Mouse (Mus musculus): Measurements from ENCODE around the gene Gca. TPM values are rescaled to one million over a fixed set of nuclear protein-coding genes. Genes with fewer than 3 reads are reported as not detected.
A peak's percentile ranks its signal among the peaks of the same experiment; 100 is the strongest.

The Gca gene
- polyA plus RNA-seq, 1 experiment from 2014 or later = 2.2 TPM

DNA sequence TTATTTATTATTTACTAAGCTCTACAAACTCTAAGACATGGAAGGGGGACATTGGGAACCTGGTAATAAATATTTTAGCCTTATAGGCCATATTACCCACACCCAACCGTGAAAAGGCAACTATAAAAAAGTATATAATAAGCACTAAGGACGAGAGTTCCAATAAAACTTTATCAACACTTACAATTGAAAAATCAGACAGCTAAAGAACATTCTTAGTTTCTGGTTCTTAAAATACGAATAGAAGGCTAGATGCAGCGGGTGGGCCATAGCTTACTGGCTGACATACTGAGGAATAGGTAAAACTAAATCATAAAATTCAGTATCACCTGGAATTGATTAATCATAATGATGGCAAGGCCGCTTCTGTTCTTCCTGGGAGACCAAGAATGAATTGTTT, 19.2 kb upstream of the Gca start:
- no peak overlapping the region for H3K4me2 ChIP-seq
- peaks cover 4% of the 10 kb centered on the region; the same call in 1 of the 2 replicates for H3K27me3 ChIP-seq (ENCODE audit: control insufficient read depth, insufficient read depth, low read length)
- no peak overlapping the region for H3K4me3 ChIP-seq (ENCODE audit: low read depth, low read length)
- WGBS = 94% methylated on average over 5 of the region's 5 CpGs
- H3K9ac ChIP-seq (ENCODE audit: low read length) = no peak overlapping the region
- peaks cover 2% of the 10 kb centered on the region for H3K4me1 ChIP-seq (ENCODE audit: control insufficient read depth, insufficient read depth, low read length)
- no peaks in the 10 kb centered on the region for H3K9me3 ChIP-seq (ENCODE audit: control insufficient read depth, low read length)
- H3K36me3 ChIP-seq (ENCODE audit: control insufficient read depth, insufficient read depth, low read length) = no peaks in the 10 kb centered on the region
- no peak overlapping the region for H3K27ac ChIP-seq (ENCODE audit: low read depth, low read length)
- no peak for DNase-seq (ENCODE audit: low spot score, missing footprints)
- ATAC-seq (ENCODE audit: low FRiP score) = no peak

DNA sequence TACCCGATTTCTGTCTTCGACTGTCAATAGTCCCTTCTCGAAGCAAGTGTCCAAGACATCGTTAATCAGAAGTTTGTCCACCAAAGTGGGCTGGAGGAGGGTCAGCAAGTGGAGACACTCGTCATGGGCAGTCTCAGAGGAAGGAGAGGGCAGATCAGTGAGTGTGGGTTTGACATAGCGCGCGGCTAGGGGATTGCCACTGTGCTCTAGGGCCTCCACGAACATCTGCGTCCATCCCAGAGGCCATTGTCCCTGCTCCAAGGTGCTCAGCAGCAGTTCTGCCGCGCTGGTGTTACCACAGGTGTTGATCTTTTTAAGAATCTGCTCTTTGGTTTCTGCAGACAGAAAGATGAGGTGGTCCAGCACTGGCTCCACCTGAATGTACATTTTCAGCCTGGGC, 18.6 kb upstream of the Gca start:
- Histone ChIP-seq H3K4me2 (peak overlapping the region; percentile 65), H3K27me3 (ENCODE audit: control insufficient read depth, insufficient read depth, low read length) (peaks cover 4% of the 10 kb centered on the region; the same call in 1 of the 2 replicates), H3K9me3 (ENCODE audit: control insufficient read depth, low read length) (no peaks in the 10 kb centered on the region), H3K36me3 (ENCODE audit: control insufficient read depth, insufficient read depth, low read length) (no peaks in the 10 kb centered on the region), H3K4me3 (ENCODE audit: low read depth, low read length) (peak overlapping the region; percentile 49), H3K9ac (ENCODE audit: low read length) (peak overlapping the region; percentile 50), H3K4me1 (ENCODE audit: control insufficient read depth, insufficient read depth, low read length) (peaks cover 2% of the 10 kb centered on the region), H3K27ac (ENCODE audit: low read depth, low read length) (no peak overlapping the region)
- ATAC-seq (ENCODE audit: low FRiP score) (peak; percentile 40), DNase-seq (ENCODE audit: low spot score, missing footprints) (no peak)
- WGBS = 43% methylated on average over 12 of the region's 12 CpGs

DNA sequence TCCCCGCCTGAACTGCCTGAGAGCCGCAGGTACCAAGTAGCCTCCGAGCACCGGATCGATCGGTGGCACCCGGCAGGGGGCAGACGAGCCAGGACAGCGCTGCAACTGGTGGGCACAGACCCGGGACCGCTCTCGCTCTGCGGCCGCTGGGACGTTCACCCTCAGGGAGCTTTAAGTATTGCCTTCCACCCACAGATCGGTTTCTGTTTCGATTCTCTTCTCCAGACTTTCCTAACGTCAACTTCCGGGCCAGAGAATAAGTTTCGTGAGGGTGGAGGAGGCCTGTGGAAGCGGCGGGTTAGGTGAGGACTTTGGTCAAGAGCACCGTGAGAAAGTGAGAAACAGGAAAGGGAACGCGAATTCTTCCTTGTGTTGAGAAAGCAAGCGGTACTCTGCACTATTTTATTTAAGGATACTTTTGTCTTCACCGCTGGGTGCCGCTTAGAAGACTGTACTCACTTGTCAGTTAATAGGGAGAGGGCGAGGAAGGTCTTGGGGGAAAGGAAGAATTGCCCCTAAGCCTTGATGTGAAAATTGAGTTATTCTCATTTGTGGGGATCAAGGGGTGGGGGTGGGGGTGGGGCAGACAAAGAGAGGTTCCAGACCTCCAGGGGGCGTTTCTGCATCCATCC, 18.0 kb upstream of the Gca start, which contains the start of gene Ifih1:
Ifih1 (minus strand) TSS at position 242 of the 632 bp plus-strand sequence.
- peak; percentile 96 for DNase-seq (ENCODE audit: low spot score, missing footprints)
- under 1% methylated on average over 30 of the region's 30 CpGs for WGBS
- no peaks in the 10 kb centered on the region for H3K9me3 ChIP-seq (ENCODE audit: control insufficient read depth, low read length)
- H3K4me2 ChIP-seq = peak within 1 kb of the TSS; percentile 65
- H3K4me3 ChIP-seq (ENCODE audit: low read depth, low read length) = peak within 1 kb of the TSS; percentile 49
- ATAC-seq (ENCODE audit: low FRiP score) = peak; percentile 92
- H3K36me3 ChIP-seq (ENCODE audit: control insufficient read depth, insufficient read depth, low read length) = no peaks in the 10 kb centered on the region
- peaks cover 2% of the 10 kb centered on the region for H3K4me1 ChIP-seq (ENCODE audit: control insufficient read depth, insufficient read depth, low read length)
- no peak within 1 kb of the TSS for H3K27ac ChIP-seq (ENCODE audit: low read depth, low read length)
- peaks cover 4% of the 10 kb centered on the region; the same call in 1 of the 2 replicates for H3K27me3 ChIP-seq (ENCODE audit: control insufficient read depth, insufficient read depth, low read length)
- H3K9ac ChIP-seq (ENCODE audit: low read length) = peak within 1 kb of the TSS; percentile 50

DNA sequence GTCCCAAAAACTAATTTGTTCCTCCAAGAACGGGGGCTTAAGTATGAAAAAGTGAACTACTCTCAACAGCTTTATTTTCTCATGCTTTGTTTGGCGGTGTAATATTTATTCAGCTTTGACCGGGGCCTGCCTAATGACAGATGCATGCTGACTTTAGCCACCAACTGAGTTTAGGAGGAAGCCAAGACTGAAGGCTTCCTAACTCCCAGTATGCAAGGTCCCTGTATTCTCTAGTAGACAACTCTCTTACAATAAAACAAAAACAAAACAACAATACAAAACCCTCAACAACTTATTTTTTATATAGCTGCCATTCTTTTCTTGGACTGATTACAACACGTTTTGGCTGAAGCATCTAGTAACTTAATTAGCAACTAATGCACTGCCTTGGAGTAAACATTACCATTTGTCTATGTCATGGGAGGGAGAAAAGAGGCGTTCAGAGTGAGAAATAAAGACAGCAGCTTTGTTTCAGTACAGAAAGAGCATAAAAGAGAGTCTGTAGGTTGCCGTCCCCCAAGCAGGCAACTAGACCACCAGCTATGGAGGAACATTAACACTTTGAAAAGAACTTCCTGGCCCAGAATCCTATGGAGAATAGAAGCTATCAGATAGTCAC, 17.3 kb upstream of the Gca start:
- peak overlapping the region; percentile 65 for H3K4me2 ChIP-seq
- no peaks in the 10 kb centered on the region for H3K36me3 ChIP-seq (ENCODE audit: control insufficient read depth, insufficient read depth, low read length)
- H3K4me1 ChIP-seq (ENCODE audit: control insufficient read depth, insufficient read depth, low read length) = peaks cover 2% of the 10 kb centered on the region
- ATAC-seq (ENCODE audit: low FRiP score) (peak; percentile 20; the same call in 1 of the 2 replicates), DNase-seq (ENCODE audit: low spot score, missing footprints) (no peak)
- H3K27ac ChIP-seq (ENCODE audit: low read depth, low read length) = no peak overlapping the region
- H3K9me3 ChIP-seq (ENCODE audit: control insufficient read depth, low read length) = no peaks in the 10 kb centered on the region
- H3K27me3 ChIP-seq (ENCODE audit: control insufficient read depth, insufficient read depth, low read length) = peaks cover 4% of the 10 kb centered on the region; the same call in 1 of the 2 replicates
- peak overlapping the region; percentile 50; the same call in 1 of the 2 replicates for H3K9ac ChIP-seq (ENCODE audit: low read length)
- peak overlapping the region; percentile 49 for H3K4me3 ChIP-seq (ENCODE audit: low read depth, low read length)
- WGBS = 19% methylated on average over 6 of the region's 6 CpGs

DNA sequence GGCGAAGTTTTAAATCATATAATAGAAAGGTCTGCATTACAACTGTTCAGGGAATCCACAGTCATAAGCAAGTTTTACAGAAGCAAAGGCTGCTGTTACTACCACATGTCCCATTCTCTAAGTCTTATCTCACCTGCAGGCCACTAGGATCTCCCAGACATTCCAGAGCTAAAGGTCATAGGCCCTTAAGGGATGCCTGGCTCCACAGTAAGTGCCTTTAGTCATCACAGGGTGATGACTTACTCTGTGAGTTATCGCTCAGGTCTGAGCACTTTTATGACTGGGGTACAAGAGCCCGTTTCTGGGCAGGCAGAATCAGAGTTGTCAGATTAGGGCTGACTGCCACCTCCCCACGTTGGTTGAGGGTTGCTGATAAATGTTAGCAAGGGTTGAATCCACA, 12.2 kb upstream of the Gca start:
- no peaks in the 10 kb centered on the region for H3K36me3 ChIP-seq (ENCODE audit: control insufficient read depth, insufficient read depth, low read length)
- ATAC-seq (ENCODE audit: low FRiP score) = no peak
- H3K9ac ChIP-seq (ENCODE audit: low read length) = no peak overlapping the region
- no peak overlapping the region for H3K4me3 ChIP-seq (ENCODE audit: low read depth, low read length)
- no peak overlapping the region for H3K4me2 ChIP-seq
- no peaks in the 10 kb centered on the region for H3K9me3 ChIP-seq (ENCODE audit: control insufficient read depth, low read length)
- H3K27me3 ChIP-seq (ENCODE audit: control insufficient read depth, insufficient read depth, low read length) = no peaks in the 10 kb centered on the region
- DNase-seq (ENCODE audit: low spot score, missing footprints) = no peak
- 81% methylated on average over 4 of the region's 4 CpGs for WGBS
- H3K4me1 ChIP-seq (ENCODE audit: control insufficient read depth, insufficient read depth, low read length) = no peaks in the 10 kb centered on the region; the same call in 1 of the 2 replicates
- H3K27ac ChIP-seq (ENCODE audit: low read depth, low read length) = no peak overlapping the region

DNA sequence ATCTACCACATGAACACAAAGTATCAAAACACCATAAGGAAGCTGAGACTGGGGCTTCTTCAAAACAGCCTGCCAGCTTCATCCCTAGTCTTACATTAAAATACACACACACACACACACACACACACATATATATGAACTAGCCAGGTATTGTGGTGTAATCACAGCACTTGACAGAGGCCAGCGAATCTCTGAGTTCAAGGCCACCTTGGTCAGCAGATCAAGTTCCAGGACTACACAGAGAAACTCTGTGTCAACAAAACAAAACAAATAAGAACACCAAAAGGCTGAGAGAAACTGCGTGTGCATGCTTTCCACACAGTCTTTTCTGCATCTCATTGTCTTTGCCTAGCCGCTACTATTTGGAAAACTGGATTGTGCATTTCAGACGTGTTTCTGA, 11.6 kb upstream of the Gca start:
- Histone ChIP-seq H3K4me1 (ENCODE audit: control insufficient read depth, insufficient read depth, low read length) (no peaks in the 10 kb centered on the region), H3K27ac (ENCODE audit: low read depth, low read length) (no peak overlapping the region), H3K9me3 (ENCODE audit: control insufficient read depth, low read length) (no peaks in the 10 kb centered on the region), H3K4me3 (ENCODE audit: low read depth, low read length) (no peak overlapping the region), H3K36me3 (ENCODE audit: control insufficient read depth, insufficient read depth, low read length) (no peaks in the 10 kb centered on the region), H3K9ac (ENCODE audit: low read length) (no peak overlapping the region), H3K4me2 (no peak overlapping the region), H3K27me3 (ENCODE audit: control insufficient read depth, insufficient read depth, low read length) (no peaks in the 10 kb centered on the region)
- 86% methylated on average over 4 of the region's 4 CpGs for WGBS
- DNase-seq (ENCODE audit: low spot score, missing footprints) (no peak), ATAC-seq (ENCODE audit: low FRiP score) (no peak)

DNA sequence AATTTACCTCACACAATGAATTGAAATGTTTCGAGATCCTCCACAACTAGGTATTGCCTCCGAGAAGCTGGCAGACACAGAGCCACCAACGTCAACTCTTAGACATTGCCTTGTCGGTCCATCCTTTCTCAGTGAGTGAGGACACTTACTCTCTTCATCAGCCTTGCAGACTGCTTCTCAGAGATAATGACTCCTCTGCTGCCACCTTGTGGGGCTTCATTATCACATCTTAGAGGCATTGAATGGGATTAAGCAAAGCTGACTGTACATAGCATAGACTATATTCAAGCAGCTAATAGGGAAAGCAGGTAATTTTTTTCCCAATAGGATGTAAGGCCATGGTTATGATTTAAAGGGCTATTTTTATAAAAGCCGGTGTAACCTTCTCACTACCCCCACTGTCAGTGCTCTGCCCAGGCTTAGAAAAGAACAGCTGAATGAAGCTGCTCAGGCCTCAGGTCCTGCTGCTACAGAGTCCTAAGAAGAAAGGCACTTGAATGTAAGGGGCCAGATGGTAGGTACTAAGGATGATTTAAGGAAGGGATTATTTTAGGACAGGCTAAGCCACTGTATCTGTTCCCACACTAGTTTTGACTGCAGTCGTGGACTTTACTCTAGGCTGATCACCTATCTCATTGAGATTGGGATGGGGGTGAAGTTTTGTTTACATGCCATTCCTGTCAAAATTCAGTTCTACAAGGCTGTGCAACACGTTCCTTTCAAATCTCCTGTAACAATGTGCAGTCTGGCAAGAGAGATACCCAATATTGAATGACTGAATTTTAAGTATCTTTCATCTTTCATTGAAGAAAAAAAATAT, 9.4 kb upstream of the Gca start:
- peak; percentile 85 for ATAC-seq (ENCODE audit: low FRiP score)
- Histone ChIP-seq H3K36me3 (ENCODE audit: control insufficient read depth, insufficient read depth, low read length) (no peaks in the 10 kb centered on the region), H3K27ac (ENCODE audit: low read depth, low read length) (no peak overlapping the region), H3K4me1 (ENCODE audit: control insufficient read depth, insufficient read depth, low read length) (no peaks in the 10 kb centered on the region), H3K9ac (ENCODE audit: low read length) (no peak overlapping the region), H3K4me3 (ENCODE audit: low read depth, low read length) (no peak overlapping the region), H3K9me3 (ENCODE audit: control insufficient read depth, low read length) (no peaks in the 10 kb centered on the region), H3K27me3 (ENCODE audit: control insufficient read depth, insufficient read depth, low read length) (no peaks in the 10 kb centered on the region), H3K4me2 (no peak overlapping the region)
- peak; percentile 89 for DNase-seq (ENCODE audit: low spot score, missing footprints)
- 53% methylated on average over 7 of the region's 7 CpGs for WGBS

DNA sequence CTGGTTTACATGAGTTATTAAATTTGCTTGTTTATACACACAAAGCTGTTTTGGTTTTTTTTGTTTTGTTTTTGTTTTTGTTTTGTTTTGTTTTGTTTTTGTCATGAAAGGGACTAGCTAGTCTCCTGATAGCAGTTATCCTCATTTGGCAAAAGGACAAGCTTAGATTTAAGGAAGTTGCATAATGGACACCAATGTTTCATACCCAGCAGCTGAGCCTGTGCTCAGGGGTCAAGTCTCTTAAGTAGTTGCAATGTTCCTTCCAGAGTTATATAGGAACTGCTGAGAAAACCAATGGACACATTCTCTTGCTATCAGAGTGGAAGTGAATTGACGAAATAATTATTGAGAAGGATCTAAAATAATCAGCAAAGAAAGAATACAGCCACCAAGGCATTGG, 8.0 kb upstream of the Gca start:
- no peak overlapping the region for H3K27ac ChIP-seq (ENCODE audit: low read depth, low read length)
- whole genome bisulfite sequencing = 59% methylated on average over 1 of the region's 1 CpGs
- H3K36me3 ChIP-seq (ENCODE audit: control insufficient read depth, insufficient read depth, low read length) = no peaks in the 10 kb centered on the region
- no peaks in the 10 kb centered on the region for H3K9me3 ChIP-seq (ENCODE audit: control insufficient read depth, low read length)
- H3K9ac ChIP-seq (ENCODE audit: low read length) = no peak overlapping the region
- H3K4me2 ChIP-seq = no peak overlapping the region
- H3K4me1 ChIP-seq (ENCODE audit: control insufficient read depth, insufficient read depth, low read length) = no peaks in the 10 kb centered on the region
- ATAC-seq (ENCODE audit: low FRiP score) (no peak), DNase-seq (ENCODE audit: low spot score, missing footprints) (no peak)
- no peaks in the 10 kb centered on the region for H3K27me3 ChIP-seq (ENCODE audit: control insufficient read depth, insufficient read depth, low read length)
- no peak overlapping the region for H3K4me3 ChIP-seq (ENCODE audit: low read depth, low read length)

DNA sequence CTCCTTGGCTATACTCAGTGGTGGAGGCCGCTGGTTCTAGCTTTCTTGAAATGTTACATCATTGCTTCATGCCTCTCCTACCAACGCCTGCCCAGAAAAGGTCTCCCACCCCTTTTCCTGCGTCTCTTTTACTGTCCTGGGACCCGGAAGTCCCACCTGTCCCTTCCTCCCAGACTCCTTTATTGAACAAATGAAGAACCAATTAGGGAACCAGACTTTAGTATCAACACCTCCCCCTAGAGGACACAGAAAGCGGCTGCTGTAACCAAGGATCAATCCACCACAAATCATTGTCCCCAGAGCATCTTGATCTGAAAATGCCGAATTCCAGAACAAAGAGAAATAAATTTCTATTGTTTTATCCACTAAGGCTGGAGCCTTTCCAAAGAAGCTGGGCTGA, 3.5 kb upstream of the Gca start:
- Histone ChIP-seq H3K4me3 (ENCODE audit: low read depth, low read length) (no peak overlapping the region), H3K4me1 (ENCODE audit: control insufficient read depth, insufficient read depth, low read length) (no peaks in the 10 kb centered on the region), H3K9me3 (ENCODE audit: control insufficient read depth, low read length) (no peaks in the 10 kb centered on the region), H3K27me3 (ENCODE audit: control insufficient read depth, insufficient read depth, low read length) (no peaks in the 10 kb centered on the region), H3K27ac (ENCODE audit: low read depth, low read length) (no peak overlapping the region), H3K9ac (ENCODE audit: low read length) (no peak overlapping the region), H3K36me3 (ENCODE audit: control insufficient read depth, insufficient read depth, low read length) (no peaks in the 10 kb centered on the region), H3K4me2 (no peak overlapping the region)
- WGBS = 53% methylated on average over 6 of the region's 6 CpGs
- DNase-seq (ENCODE audit: low spot score, missing footprints) (no peak), ATAC-seq (ENCODE audit: low FRiP score) (no peak)

Data from midbrain, embryonic 11.5 days (tissue).